Mouse (Mus musculus) MN1 (cell line): ENCODE data around the gene Gm13272.
"Not testable (repeated sequence)": the region's sequence is repeated elsewhere in the genome, so short reads cannot be mapped to it uniquely, and the experiment has no call there.

Experiments used
- DNase-seq: peaks from one replicate; pipeline ENCODE4 v3.0.0-alpha.2; 2016; ENCODE audit warnings: low spot score

Gene Gm13272

DNA sequence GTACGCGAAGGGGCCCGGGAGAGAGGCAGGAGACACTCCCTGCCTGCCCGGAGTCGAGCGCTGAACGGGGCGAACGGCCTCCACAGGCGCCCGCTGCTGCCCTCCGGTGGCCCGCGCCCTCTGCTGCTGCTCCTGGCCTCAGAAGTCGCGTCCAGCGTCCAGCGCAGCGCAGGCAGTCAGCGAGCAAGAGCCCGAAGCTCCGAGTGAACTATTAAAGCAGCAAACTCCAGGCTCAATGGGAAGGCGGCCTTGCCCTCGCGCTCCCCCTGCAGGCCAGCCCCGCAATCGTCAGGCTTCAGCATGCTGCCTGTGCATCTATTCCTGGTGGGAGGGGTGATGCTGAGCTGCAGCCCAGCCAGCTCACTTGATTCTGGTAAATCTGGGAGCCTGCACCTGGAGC lies 5.8 kb downstream of the Gm13272 start, which contains the start of gene Gm13276:
Gene Gm13276, plus strand, starts transcription at position 301 of the 400 bp plus-strand sequence.
- not testable (repeated sequence) for DNase-seq

DNA sequence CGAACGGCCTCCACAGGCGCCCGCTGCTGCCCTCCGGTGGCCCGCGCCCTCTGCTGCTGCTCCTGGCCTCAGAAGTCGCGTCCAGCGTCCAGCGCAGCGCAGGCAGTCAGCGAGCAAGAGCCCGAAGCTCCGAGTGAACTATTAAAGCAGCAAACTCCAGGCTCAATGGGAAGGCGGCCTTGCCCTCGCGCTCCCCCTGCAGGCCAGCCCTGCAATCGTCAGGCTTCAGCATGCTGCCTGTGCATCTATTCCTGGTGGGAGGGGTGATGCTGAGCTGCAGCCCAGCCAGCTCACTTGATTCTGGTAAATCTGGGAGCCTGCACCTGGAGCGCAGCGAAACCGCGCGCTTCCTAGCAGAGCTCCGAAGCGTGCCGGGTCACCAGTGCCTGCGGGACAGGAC lies 8.8 kb downstream of the Gm13272 start, which contains the start of gene Gm13277:
Gene Gm13277, plus strand, starts transcription at position 231 of the 400 bp plus-strand sequence.
- not testable (repeated sequence) for DNase-seq

DNA sequence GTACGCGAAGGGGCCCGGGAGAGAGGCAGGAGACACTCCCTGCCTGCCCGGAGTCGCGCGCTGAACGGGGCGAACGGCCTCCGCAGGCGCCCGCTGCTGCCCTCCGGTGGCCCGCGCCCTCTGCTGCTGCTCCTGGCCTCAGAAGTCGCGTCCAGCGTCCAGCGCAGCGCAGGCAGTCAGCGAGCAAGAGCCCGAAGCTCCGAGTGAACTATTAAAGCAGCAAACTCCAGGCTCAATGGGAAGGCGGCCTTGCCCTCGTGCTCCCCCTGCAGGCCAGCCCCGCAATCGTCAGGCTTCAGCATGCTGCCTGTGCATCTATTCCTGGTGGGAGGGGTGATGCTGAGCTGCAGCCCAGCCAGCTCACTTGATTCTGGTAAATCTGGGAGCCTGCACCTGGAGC lies 11.6 kb downstream of the Gm13272 start, which contains the start of gene Gm13278:
Gene Gm13278, plus strand, starts transcription at position 301 of the 400 bp plus-strand sequence.
- DNase-seq = not testable (repeated sequence)

DNA sequence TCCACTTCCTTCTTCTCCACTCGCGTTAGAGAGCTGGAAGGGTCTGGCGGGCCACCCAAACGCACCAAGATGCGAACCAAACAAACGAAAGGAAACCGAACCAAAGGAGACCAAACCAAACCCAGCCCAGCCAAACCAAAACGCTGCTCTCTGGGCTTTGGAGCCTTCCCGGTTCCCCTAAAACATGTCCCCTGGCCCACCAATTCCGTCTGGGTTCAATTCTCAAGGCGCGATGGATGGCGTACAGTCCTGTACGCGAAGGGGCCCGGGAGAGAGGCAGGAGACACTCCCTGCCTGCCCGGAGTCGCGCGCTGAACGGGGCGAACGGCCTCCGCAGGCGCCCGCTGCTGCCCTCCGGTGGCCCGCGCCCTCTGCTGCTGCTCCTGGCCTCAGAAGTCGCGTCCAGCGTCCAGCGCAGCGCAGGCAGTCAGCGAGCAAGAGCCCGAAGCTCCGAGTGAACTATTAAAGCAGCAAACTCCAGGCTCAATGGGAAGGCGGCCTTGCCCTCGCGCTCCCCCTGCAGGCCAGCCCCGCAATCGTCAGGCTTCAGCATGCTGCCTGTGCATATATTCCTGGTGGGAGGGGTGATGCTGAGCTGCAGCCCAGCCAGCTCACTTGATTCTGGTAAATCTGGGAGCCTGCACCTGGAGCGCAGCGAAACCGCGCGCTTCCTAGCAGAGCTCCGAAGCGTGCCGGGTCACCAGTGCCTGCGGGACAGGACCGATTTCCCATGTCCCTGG lies 14.5 kb downstream of the Gm13272 start, which contains the start of gene Gm13275:
Gene Gm13275, plus strand, starts transcription at position 552 of the 740 bp plus-strand sequence.
- not testable (repeated sequence) for DNase-seq

DNA sequence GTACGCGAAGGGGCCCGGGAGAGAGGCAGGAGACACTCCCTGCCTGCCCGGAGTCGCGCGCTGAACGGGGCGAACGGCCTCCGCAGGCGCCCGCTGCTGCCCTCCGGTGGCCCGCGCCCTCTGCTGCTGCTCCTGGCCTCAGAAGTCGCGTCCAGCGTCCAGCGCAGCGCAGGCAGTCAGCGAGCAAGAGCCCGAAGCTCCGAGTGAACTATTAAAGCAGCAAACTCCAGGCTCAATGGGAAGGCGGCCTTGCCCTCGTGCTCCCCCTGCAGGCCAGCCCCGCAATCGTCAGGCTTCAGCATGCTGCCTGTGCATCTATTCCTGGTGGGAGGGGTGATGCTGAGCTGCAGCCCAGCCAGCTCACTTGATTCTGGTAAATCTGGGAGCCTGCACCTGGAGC lies 17.4 kb downstream of the Gm13272 start, which contains the start of gene Gm13279:
Gene Gm13279, plus strand, starts transcription at position 301 of the 400 bp plus-strand sequence.
- DNase-seq = not testable (repeated sequence)

DNA sequence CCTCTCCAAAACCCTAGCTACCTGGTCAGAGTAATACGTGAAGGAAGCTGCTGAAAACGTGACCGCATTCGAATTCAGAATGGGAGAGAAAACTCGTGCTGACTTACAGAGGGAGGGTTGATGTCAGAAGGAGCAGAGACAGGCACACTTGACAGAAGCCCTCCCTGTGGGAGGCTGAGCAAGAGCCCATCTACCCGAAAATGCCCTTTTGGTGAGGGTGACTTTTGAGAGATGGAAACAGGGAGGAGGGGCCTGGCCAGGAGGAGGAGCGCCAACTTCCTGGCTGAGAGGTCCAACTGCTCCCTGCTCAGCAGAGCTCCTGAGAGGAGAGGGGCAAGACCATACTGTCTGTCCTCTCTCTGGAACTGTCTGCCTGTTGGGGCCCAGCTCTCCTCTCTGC lies 19.7 kb downstream of the Gm13272 start, which contains the start of gene Gm13285:
Gene Gm13285, plus strand, starts transcription at position 301 of the 400 bp plus-strand sequence.
- not testable (repeated sequence) for DNase-seq

DNA sequence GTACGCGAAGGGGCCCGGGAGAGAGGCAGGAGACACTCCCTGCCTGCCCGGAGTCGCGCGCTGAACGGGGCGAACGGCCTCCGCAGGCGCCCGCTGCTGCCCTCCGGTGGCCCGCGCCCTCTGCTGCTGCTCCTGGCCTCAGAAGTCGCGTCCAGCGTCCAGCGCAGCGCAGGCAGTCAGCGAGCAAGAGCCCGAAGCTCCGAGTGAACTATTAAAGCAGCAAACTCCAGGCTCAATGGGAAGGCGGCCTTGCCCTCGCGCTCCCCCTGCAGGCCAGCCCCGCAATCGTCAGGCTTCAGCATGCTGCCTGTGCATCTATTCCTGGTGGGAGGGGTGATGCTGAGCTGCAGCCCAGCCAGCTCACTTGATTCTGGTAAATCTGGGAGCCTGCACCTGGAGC lies 23.3 kb downstream of the Gm13272 start, which contains the start of gene Gm13287:
Gene Gm13287, plus strand, starts transcription at position 301 of the 400 bp plus-strand sequence.
- DNase-seq = not testable (repeated sequence)

DNA sequence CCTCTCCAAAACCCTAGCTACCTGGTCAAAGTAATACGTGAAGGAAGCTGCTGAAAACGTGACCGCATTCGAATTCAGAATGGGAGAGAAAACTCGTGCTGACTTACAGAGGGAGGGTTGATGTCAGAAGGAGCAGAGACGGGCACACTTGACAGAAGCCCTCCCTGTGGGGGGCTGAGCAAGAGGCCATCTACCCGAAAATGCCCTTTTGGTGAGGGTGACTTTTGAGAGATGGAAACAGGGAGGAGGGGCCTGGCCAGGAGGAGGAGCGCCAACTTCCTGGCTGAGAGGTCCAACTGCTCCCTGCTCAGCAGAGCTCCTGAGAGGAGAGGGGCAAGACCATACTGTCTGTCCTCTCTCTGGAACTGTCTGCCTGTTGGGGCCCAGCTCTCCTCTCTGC lies 25.6 kb downstream of the Gm13272 start, which contains the start of gene Gm13288:
Gene Gm13288, plus strand, starts transcription at position 301 of the 400 bp plus-strand sequence.
- DNase-seq = not testable (repeated sequence)

DNA sequence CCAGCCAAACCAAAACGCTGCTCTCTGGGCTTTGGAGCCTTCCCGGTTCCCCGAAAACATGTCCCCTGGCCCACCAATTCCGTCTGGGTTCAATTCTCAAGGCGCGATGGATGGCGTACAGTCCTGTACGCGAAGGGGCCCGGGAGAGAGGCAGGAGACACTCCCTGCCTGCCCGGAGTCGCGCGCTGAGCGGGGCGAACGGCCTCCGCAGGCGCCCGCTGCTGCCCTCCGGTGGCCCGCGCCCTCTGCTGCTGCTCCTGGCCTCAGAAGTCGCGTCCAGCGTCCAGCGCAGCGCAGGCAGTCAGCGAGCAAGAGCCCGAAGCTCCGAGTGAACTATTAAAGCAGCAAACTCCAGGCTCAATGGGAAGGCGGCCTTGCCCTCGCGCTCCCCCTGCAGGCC lies 26.1 kb downstream of the Gm13272 start:
- DNase-seq = not testable (repeated sequence)

DNA sequence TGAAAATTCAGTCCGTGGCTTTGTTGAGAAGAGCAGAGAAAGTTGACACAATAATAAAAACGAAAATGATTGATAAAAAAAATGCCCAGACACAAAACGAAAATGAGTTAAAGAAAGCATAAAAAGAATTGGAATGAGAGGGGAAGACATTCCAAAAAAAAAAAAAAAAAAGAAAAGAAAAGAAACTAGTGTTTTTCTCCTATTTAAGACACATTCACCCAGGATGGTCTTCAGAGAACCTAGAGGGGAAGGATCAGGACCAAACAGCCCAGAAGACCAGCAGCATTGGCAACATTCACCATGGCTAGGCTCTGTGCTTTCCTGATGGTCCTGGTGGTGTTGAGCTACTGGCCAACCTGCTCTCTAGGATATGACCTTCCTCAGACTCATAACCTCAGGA lies 36.3 kb downstream of the Gm13272 start, which contains the start of gene Ifna7:
Gene Ifna7, plus strand, starts transcription at position 301 of the 400 bp plus-strand sequence.
- no peak for DNase-seq

DNA sequence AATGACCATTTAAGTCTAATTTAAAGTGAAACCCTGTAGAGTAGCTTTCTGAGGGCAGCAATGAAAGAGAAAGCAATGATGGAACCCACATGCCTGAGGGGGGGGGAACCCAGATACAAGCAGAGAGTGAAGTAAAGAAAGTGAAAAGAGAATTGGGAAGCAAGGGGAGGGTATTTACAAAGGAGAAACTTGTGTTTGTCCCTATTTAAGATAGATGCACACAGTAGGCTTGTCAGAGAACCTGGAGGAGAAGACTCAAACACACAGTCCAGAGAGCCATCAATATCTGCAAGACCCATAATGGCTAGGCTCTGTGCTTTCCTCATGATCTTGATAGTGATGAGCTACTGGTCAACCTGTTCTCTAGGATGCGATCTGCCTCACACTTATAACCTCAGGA lies 40.0 kb downstream of the Gm13272 start, which contains the start of gene Ifna11:
Gene Ifna11, plus strand, starts transcription at position 301 of the 400 bp plus-strand sequence.
- DNase-seq = no peak

DNA sequence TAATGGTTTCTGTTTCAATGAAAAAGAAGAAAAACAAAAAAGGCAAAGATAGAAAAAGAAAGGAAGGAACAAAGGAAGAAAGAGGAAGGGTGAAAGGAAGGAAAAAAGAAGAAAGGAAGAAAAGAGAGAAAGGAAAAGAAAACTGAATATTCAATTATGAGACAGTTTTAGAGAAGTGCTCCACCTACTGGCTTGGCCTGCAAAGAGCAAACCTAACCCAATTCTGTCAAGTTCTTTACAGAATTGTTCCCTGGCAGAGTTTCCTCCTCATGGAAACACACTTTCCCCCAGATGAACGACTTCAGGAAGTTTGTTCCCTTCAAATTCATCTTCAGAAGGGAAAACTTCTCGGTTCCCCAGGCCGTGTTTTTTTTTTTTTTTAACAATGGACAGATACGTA lies 43.3 kb downstream of the Gm13272 start:
- peak; percentile 10 for DNase-seq

DNA sequence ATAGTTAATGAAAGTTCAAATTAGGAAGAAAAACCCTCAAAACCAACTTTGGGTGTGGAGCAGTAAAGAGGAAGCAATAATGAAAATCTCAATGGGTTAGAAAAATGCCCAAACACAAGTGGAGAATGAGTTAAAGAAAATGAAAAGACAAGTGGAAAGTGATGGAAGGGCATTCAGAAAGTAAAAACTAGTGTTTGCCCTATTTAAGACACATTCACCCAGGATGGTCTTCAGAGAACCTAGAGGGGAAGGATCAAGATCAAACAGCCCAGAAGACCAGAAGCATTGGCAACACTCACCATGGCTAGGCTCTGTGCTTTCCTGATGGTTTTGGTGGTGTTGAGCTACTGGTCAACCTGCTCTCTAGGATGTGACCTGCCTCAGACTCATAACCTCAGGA lies 47.5 kb downstream of the Gm13272 start, which contains the start of gene Ifna6:
Gene Ifna6, plus strand, starts transcription at position 301 of the 400 bp plus-strand sequence.
- not testable (repeated sequence) for DNase-seq
